In genomic region chr15:10713181-10713625, GRCm38 (mm10) we compare ENCODE assay signal across 8 mouse cellular contexts. TPM values are rescaled to one million over a fixed set of nuclear protein-coding genes. Genes with fewer than 3 reads are reported as not detected.
DNase-seq lines count a peak whose midpoint lies in the region; ATAC-seq and TF ChIP-seq lines count a peak whose summit lies in the region.

No protein-coding gene starts in this region.

- DNase-seq in embryo, embryonic 10.5 days (ENCODE audit: low spot score) = peak; percentile 56
- DNase-seq in embryo, embryonic 10 days (ENCODE audit: low spot score) = no peak
- DNase-seq in heart, postnatal 0 days (ENCODE audit: low spot score) = no peak
- no peak for DNase-seq in liver, embryonic 14.5 days (ENCODE audit: low read depth in 3 of 3, low spot score in 3 of 3)
- DNase-seq in right cerebral cortex, adult 2 months (ENCODE audit: low spot score in 2 of 2) = no peak
- no peak for DNase-seq in adrenal gland, postnatal 10 days
- DNase-seq in thymus, adult 18-20 months = no peak

- H3K27me3 ChIP-seq in ES-Bruce4 (ENCODE audit: control insufficient read depth, insufficient read depth, low read length, poor library complexity, severe bottlenecking) = no peaks in the 10 kb centered on the region
- peaks cover 31% of the 10 kb centered on the region for H3K27me3 ChIP-seq in heart, postnatal 0 days (ENCODE audit: control insufficient read depth, insufficient read depth, low read length)
- peaks cover 22% of the 10 kb centered on the region for H3K27me3 ChIP-seq in liver, embryonic 14.5 days (ENCODE audit: control insufficient read depth, insufficient read depth, low read length)

- peak overlapping the region; percentile 80 for H3K4me3 ChIP-seq in ES-Bruce4 (ENCODE audit: low read depth, low read length)
- peak overlapping the region; percentile 68 for H3K4me3 ChIP-seq in heart, postnatal 0 days (ENCODE audit: low read depth, low read length)
- peak overlapping the region; percentile 57 to 62 for H3K4me3 ChIP-seq in liver, embryonic 14.5 days (ENCODE audit: insufficient read depth in 1 of 2, low read depth in 2 of 2, low read length in 2 of 2)

- no peak overlapping the region for H3K27ac ChIP-seq in ES-Bruce4 (ENCODE audit: insufficient read depth, low read length)
- H3K27ac ChIP-seq in heart, postnatal 0 days (ENCODE audit: low read depth) = no peak overlapping the region
- no peak overlapping the region for H3K27ac ChIP-seq in liver, embryonic 14.5 days

- peaks cover 2% of the 10 kb centered on the region for H3K4me1 ChIP-seq in ES-Bruce4 (ENCODE audit: control insufficient read depth, insufficient read depth, low read length)
- H3K4me1 ChIP-seq in heart, postnatal 0 days (ENCODE audit: control insufficient read depth, insufficient read depth) = no peaks in the 10 kb centered on the region; the same call in 1 of the 2 replicates
- H3K4me1 ChIP-seq in liver, embryonic 14.5 days (replicated peaks; ENCODE audit: control insufficient read depth in 2 of 2, insufficient read depth in 2 of 2, low read length in 1 of 2) = no peaks in the 10 kb centered on the region

- no peak for TF ChIP-seq CTCF in ES-Bruce4 (IDR thresholded peaks at IDR 0.05; ENCODE audit: low read depth, low read length)
- no peak for TF ChIP-seq CTCF in heart, postnatal 0 days (IDR thresholded peaks at IDR 0.05; ENCODE audit: low read depth)
- no peak for TF ChIP-seq CTCF in liver, embryonic 14.5 days (IDR thresholded peaks at IDR 0.05; ENCODE audit: low read depth)

- no peaks in the 10 kb centered on the region; the same call in 1 of the 2 replicates for H3K9me3 ChIP-seq in ES-Bruce4 (replicated peaks; ENCODE audit: control insufficient read depth, insufficient read depth, low read length, poor library complexity, severe bottlenecking)
- H3K9me3 ChIP-seq in heart, postnatal 0 days (replicated peaks; ENCODE audit: control insufficient read depth, low read length) = peaks cover 10% of the 10 kb centered on the region; the same call in 1 of the 2 replicates
- no peaks in the 10 kb centered on the region for H3K9me3 ChIP-seq in liver, embryonic 14.5 days (ENCODE audit: control insufficient read depth, low read length)

- 28% methylated on average over 13 of the region's 13 CpGs for WGBS in heart, postnatal 0 days
- WGBS in liver, embryonic 14.5 days (ENCODE audit: insufficient replicate concordance) = 33% methylated on average over 13 of the region's 13 CpGs

- no peak for TF ChIP-seq POLR2A in ES-Bruce4 (IDR thresholded peaks at IDR 0.05; ENCODE audit: insufficient read depth, low read length)

- H3K9ac ChIP-seq in ES-Bruce4 (ENCODE audit: low read depth, poor library complexity, severe bottlenecking) = peak overlapping the region; percentile 94
- peak overlapping the region; percentile 54 for H3K9ac ChIP-seq in heart, postnatal 0 days (replicated peaks; ENCODE audit: low read depth, low read length)
- H3K9ac ChIP-seq in liver, embryonic 14.5 days (replicated peaks) = no peak overlapping the region

- ATAC-seq in heart, postnatal 0 days (ENCODE audit: insufficient read depth, low read depth) = no peak
- ATAC-seq in liver, embryonic 14.5 days (ENCODE audit: insufficient read depth) = no peak

- no peaks in the 10 kb centered on the region; the same call in 1 of the 2 replicates for H3K36me3 ChIP-seq in ES-Bruce4 (ENCODE audit: control insufficient read depth, insufficient read depth, low read length, poor library complexity, severe bottlenecking)
- no peaks in the 10 kb centered on the region for H3K36me3 ChIP-seq in heart, postnatal 0 days (replicated peaks; ENCODE audit: control insufficient read depth, insufficient read depth, low read length)
- H3K36me3 ChIP-seq in liver, embryonic 14.5 days (replicated peaks; ENCODE audit: control insufficient read depth, insufficient read depth, low read depth) = no peaks in the 10 kb centered on the region

- H3K4me2 ChIP-seq in heart, postnatal 0 days (ENCODE audit: low read depth, low read length) = peak overlapping the region; percentile 92
- H3K4me2 ChIP-seq in liver, embryonic 14.5 days (ENCODE audit: low read depth) = peak overlapping the region; percentile 65

- no peak for TF ChIP-seq EP300 in ES-Bruce4 (IDR thresholded peaks at IDR 0.05; ENCODE audit: insufficient read depth, low read depth, low read length)
- TF ChIP-seq EP300 in heart, postnatal 0 days (IDR thresholded peaks at IDR 0.05; ENCODE audit: low read depth) = no peak
- TF ChIP-seq EP300 in liver, embryonic 14.5 days (IDR thresholded peaks at IDR 0.05; ENCODE audit: low read depth) = no peak

RNA-seq across cellular contexts. Expression of gene Rai14, which starts 1.2 kb away (rescaled TPM):
- polyA plus RNA-seq in ES-Bruce4 (2011; ENCODE audit: insufficient read depth, insufficient read length, low read depth, missing spikeins) = 80.9 and 85.7 TPM in 2 replicates
- 4.7 and 8.9 TPM in 2 replicates for total RNA-seq in heart, postnatal 0 days (2014; rRNA removed; ENCODE audit: low replicate concordance)
- polyA plus RNA-seq in heart, postnatal 0 days (2015; fragmentation: Nextera tagmentation; extraction: Ambion mirVana) = 4.0 and 4.1 TPM in 2 replicates
- polyA plus RNA-seq in liver, embryonic 14.5 days (2012; rRNA removed) = 2.0 and 2.9 TPM in 2 replicates
- 3.5 and 3.7 TPM in 2 replicates for polyA plus RNA-seq in liver, embryonic 14.5 days (2014; fragmentation: Nextera tagmentation; extraction: Ambion mirVana)
- total RNA-seq in adrenal gland, postnatal 10 days (2021) = 10 to 100 TPM; 18.7 to 21.0 TPM

Comparison
In these comparisons a context has a peak if more than half of its experiments do, and no peak if none do; other contexts are left out.
1. RNA of gene Rai14, which starts 1.2 kb away (polyA plus RNA-seq): 80.9 to 85.7 TPM in ES-Bruce4; 4.0 to 4.1 TPM in heart, postnatal 0 days and 2.0 to 3.7 TPM in liver, embryonic 14.5 days; every median in the first group is over 10 times any median in the second.
2. Peak in every context shown above with its lines, with median percentiles within 50 percentile points of each other: H3K4me3 ChIP-seq.